Mouse (Mus musculus): ENCODE measurements around the gene Igsf21. TPM values are rescaled to one million over a fixed set of nuclear protein-coding genes. Genes with fewer than 3 reads are reported as not detected.

Gene Igsf21
- polyA plus RNA-seq, 1 experiment from 2014 or later: 0.44 TPM

DNA sequence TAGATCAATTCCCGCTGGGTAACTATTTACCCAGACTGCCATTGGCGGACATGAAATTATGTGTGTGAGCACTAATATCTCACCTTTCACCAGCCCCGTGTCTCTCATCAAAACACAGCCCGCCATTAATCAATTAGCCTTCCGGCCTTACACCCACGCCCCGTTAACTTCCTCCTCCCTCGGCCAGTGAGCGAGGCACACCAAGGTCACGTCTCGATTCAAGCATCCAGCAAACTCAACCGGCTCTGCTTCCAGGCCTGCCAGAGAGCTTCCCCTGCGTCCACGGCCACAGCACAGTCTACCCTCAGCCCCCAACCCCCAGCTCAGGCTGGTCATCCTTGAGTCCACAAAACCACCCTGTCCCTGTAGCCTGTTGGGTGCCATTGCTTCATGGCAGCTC lies 32.2 kb downstream of the Igsf21 start:
- H3K9ac ChIP-seq (ENCODE audit: low read depth, low read length): no peak overlapping the region
- no peaks in the 10 kb centered on the region for H3K36me3 ChIP-seq (ENCODE audit: control insufficient read depth, insufficient read depth, low read length)
- WGBS: 48% methylated on average over 14 of the region's 14 CpGs
- H3K4me3 ChIP-seq (ENCODE audit: low read depth, low read length): no peak overlapping the region
- no peaks in the 10 kb centered on the region for H3K9me3 ChIP-seq (ENCODE audit: control insufficient read depth, low read length)
- no peaks in the 10 kb centered on the region for H3K4me1 ChIP-seq (replicated peaks; ENCODE audit: control insufficient read depth, insufficient read depth, low read length)
- ATAC-seq (replicated peaks; ENCODE audit: low FRiP score): no peak
- no peak overlapping the region for H3K4me2 ChIP-seq
- no peak for DNase-seq (ENCODE audit: low spot score)
- 0 out of 2 replicates have a peak, but pooled peaks cover 3% of the 10 kb centered on the region for H3K27me3 ChIP-seq (replicated peaks; ENCODE audit: control insufficient read depth, insufficient read depth, low read length)
- H3K27ac ChIP-seq (ENCODE audit: low read depth, low read length): no peak overlapping the region

DNA sequence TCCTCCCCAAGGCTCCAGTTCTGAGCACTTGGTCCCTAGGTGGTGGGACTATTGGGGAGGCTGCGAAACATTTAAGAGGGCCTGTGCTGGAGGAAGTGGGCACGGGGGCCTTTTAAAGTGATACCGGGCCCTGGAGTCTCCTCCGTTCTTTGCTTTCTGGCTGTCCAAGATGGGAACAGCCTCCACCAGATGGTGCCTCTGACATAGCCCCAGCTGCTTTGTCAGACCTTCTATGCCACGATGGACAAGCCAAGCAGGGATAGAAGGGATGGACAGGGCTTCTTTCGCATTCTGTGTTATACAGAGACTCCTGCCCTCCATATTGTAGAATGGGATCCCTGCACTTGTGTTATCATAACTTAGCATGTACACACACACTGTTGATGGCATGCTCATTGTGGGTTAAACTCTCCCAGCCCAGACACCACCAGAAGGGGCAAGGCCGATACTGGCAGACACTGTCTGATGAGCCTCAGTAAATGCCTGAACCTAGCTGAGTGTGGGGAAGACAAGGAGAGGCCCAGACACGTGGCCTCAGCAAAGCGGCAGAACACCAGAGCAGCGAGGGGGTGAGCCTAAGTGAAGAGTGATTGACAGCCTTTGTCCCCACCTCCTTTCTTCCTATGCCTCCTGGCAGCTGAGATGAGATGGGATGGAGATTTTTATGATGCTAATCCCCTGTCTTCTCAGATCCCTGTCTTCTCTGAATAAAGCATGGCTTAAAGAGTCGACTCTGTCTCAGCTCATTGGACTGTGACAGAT lies 36.3 kb downstream of the Igsf21 start:
- H3K4me1 ChIP-seq (replicated peaks; ENCODE audit: control insufficient read depth, insufficient read depth, low read length): no peaks in the 10 kb centered on the region
- H3K4me3 ChIP-seq (ENCODE audit: low read depth, low read length): no peak overlapping the region
- no peaks in the 10 kb centered on the region for H3K9me3 ChIP-seq (ENCODE audit: control insufficient read depth, low read length)
- 72% methylated on average over 11 of the region's 11 CpGs for WGBS
- H3K9ac ChIP-seq (ENCODE audit: low read depth, low read length): no peak overlapping the region
- no peak overlapping the region for H3K4me2 ChIP-seq
- no peaks in the 10 kb centered on the region for H3K36me3 ChIP-seq (ENCODE audit: control insufficient read depth, insufficient read depth, low read length)
- DNase-seq (ENCODE audit: low spot score): no peak
- ATAC-seq (replicated peaks; ENCODE audit: low FRiP score): no peak
- H3K27ac ChIP-seq (ENCODE audit: low read depth, low read length): no peak overlapping the region
- H3K27me3 ChIP-seq (replicated peaks; ENCODE audit: control insufficient read depth, insufficient read depth, low read length): 0 out of 2 replicates have a peak, but pooled peaks cover 3% of the 10 kb centered on the region

DNA sequence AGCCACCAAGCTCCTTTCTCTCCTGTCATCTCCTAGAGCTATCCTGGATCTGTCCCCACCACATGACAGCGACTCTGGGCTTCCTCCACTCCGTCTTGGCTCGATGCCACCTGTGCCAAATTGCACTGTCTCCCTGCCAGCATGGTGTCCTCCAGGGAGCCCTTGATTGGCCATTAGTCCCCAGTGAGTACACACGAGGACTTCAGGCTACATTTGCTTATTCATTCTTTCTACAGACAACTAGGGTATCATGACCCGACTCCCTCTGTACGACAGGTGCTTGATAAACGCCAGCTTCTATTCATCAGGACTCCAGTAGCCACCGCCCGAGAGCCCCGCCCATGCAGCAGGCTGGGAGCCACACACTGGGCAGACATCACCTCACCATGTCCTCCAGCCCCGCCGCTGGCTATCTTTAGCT lies 40.8 kb downstream of the Igsf21 start:
- Histone ChIP-seq H3K36me3 (ENCODE audit: control insufficient read depth, insufficient read depth, low read length) (no peaks in the 10 kb centered on the region), H3K4me3 (ENCODE audit: low read depth, low read length) (no peak overlapping the region), H3K4me2 (no peak overlapping the region), H3K9ac (ENCODE audit: low read depth, low read length) (no peak overlapping the region), H3K27ac (ENCODE audit: low read depth, low read length) (no peak overlapping the region), H3K4me1 (replicated peaks; ENCODE audit: control insufficient read depth, insufficient read depth, low read length) (no peaks in the 10 kb centered on the region), H3K9me3 (ENCODE audit: control insufficient read depth, low read length) (no peaks in the 10 kb centered on the region), H3K27me3 (replicated peaks; ENCODE audit: control insufficient read depth, insufficient read depth, low read length) (no peaks in the 10 kb centered on the region; the same call in 1 of the 2 replicates)
- 61% methylated on average over 12 of the region's 12 CpGs for WGBS
- DNase-seq (ENCODE audit: low spot score): no peak
- no peak for ATAC-seq (replicated peaks; ENCODE audit: low FRiP score)

DNA sequence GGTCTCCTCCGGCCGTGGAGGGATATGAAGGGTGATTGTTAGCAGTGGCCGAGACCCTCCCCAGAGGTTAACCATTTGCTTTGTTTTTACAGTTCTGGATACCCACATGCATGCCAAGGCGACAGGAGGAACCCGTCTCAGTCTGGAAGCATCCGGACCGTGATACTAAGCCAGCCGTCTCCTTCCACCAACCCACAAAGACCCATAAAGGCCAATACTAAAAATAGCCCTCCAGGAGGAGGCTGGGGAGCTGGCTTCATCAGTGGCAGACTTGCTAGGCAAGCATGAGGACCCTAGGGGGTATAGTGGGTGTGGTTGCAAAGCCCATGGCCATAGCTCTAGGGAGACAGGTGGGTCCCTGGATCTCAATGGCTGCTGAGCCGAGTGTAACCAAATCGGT lies 41.8 kb downstream of the Igsf21 start:
- H3K4me2 ChIP-seq: no peak overlapping the region
- H3K36me3 ChIP-seq (ENCODE audit: control insufficient read depth, insufficient read depth, low read length): no peaks in the 10 kb centered on the region
- H3K4me3 ChIP-seq (ENCODE audit: low read depth, low read length): no peak overlapping the region
- ATAC-seq (replicated peaks; ENCODE audit: low FRiP score) (no peak), DNase-seq (ENCODE audit: low spot score) (no peak)
- 84% methylated on average over 10 of the region's 10 CpGs for WGBS
- H3K9ac ChIP-seq (ENCODE audit: low read depth, low read length): no peak overlapping the region
- H3K4me1 ChIP-seq (replicated peaks; ENCODE audit: control insufficient read depth, insufficient read depth, low read length): no peaks in the 10 kb centered on the region
- no peak overlapping the region for H3K27ac ChIP-seq (ENCODE audit: low read depth, low read length)
- H3K9me3 ChIP-seq (ENCODE audit: control insufficient read depth, low read length): no peaks in the 10 kb centered on the region
- H3K27me3 ChIP-seq (replicated peaks; ENCODE audit: control insufficient read depth, insufficient read depth, low read length): no peaks in the 10 kb centered on the region; the same call in 1 of the 2 replicates

DNA sequence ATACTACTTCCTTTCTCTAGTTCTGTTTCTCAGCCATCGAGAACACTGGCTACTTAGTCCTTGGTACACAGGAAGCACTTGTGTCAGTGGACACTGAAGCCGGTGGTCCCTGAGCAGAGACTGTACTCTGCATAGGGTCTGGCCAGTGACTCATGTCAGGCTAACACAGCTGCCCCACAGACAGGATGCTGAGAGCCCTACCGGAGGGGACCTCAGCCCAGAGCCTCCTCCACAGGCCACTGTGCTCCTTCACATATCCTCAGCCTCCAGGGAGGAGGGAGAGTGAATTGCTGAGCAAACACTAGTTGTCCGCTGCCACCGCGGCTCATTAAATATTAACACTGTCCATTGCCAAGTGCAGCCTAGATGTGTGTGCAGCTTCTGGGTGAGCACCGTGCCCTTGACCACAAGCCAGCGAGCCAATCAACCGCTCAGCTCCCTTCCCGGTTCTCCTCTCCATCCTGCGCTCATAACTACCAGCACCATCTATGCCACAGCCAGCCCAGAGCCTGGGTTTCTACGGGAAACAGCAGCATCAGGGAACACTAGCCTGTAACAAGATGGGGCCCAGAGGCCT lies 42.8 kb downstream of the Igsf21 start:
- ATAC-seq (replicated peaks; ENCODE audit: low FRiP score) (no peak), DNase-seq (ENCODE audit: low spot score) (no peak)
- H3K4me1 ChIP-seq (replicated peaks; ENCODE audit: control insufficient read depth, insufficient read depth, low read length): no peaks in the 10 kb centered on the region
- no peaks in the 10 kb centered on the region; the same call in 1 of the 2 replicates for H3K27me3 ChIP-seq (replicated peaks; ENCODE audit: control insufficient read depth, insufficient read depth, low read length)
- 84% methylated on average over 12 of the region's 12 CpGs for WGBS
- no peaks in the 10 kb centered on the region for H3K36me3 ChIP-seq (ENCODE audit: control insufficient read depth, insufficient read depth, low read length)
- H3K4me3 ChIP-seq (ENCODE audit: low read depth, low read length): no peak overlapping the region
- H3K9ac ChIP-seq (ENCODE audit: low read depth, low read length): no peak overlapping the region
- H3K9me3 ChIP-seq (ENCODE audit: control insufficient read depth, low read length): no peaks in the 10 kb centered on the region
- H3K27ac ChIP-seq (ENCODE audit: low read depth, low read length): no peak overlapping the region
- H3K4me2 ChIP-seq: no peak overlapping the region

DNA sequence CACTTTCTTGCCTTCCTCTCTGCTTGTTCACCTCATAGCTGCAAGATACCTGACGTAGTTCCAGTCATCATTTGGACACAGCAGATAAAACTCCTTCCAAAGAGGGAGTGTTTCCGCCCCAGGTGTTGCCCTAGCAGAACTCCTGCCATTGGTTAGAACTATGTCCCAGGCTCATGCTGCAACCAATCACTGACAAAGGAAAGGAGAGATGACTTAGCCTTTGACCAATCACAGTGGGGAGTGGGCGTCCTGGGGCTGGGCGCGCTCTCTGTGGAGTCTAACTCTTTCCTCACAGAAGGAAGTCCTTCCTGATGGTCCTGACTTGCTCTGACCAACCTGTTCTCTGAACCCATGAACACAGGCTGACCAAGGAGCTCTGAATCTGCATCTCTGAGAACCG lies 44.4 kb downstream of the Igsf21 start:
- Histone ChIP-seq H3K9ac (ENCODE audit: low read depth, low read length) (no peak overlapping the region), H3K4me3 (ENCODE audit: low read depth, low read length) (no peak overlapping the region), H3K4me2 (no peak overlapping the region), H3K27me3 (replicated peaks; ENCODE audit: control insufficient read depth, insufficient read depth, low read length) (no peaks in the 10 kb centered on the region; the same call in 1 of the 2 replicates), H3K4me1 (replicated peaks; ENCODE audit: control insufficient read depth, insufficient read depth, low read length) (no peaks in the 10 kb centered on the region), H3K36me3 (ENCODE audit: control insufficient read depth, insufficient read depth, low read length) (no peaks in the 10 kb centered on the region), H3K27ac (ENCODE audit: low read depth, low read length) (no peak overlapping the region), H3K9me3 (ENCODE audit: control insufficient read depth, low read length) (no peaks in the 10 kb centered on the region)
- ATAC-seq (replicated peaks; ENCODE audit: low FRiP score) (no peak), DNase-seq (ENCODE audit: low spot score) (no peak)
- WGBS: 45% methylated on average over 6 of the region's 6 CpGs

DNA sequence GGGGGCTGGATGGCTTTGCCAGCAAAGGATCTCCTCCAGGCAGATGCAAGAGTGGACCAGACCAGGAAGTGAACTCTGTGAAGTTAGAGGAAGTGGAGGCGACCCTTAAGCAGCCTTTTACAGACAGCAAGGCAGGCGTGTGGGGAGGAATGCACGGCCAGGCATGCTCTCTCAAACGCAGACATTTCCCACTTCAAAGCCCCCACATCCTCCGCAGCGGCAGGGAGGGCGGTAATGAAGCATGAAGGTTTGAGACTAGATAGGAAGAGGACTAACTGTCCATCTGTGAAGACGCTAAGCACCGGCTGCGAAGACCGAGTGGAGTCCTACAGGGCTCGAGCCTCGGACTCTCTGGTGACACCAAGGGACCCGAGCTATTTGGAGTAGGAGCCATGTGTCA lies 46.3 kb downstream of the Igsf21 start:
- H3K4me1 ChIP-seq (replicated peaks; ENCODE audit: control insufficient read depth, insufficient read depth, low read length): no peaks in the 10 kb centered on the region
- H3K27ac ChIP-seq (ENCODE audit: low read depth, low read length): no peak overlapping the region
- no peaks in the 10 kb centered on the region; the same call in 1 of the 2 replicates for H3K27me3 ChIP-seq (replicated peaks; ENCODE audit: control insufficient read depth, insufficient read depth, low read length)
- DNase-seq (ENCODE audit: low spot score) (no peak), ATAC-seq (replicated peaks; ENCODE audit: low FRiP score) (no peak)
- WGBS: 56% methylated on average over 14 of the region's 14 CpGs
- H3K9me3 ChIP-seq (ENCODE audit: control insufficient read depth, low read length): no peaks in the 10 kb centered on the region
- H3K9ac ChIP-seq (ENCODE audit: low read depth, low read length): no peak overlapping the region
- H3K36me3 ChIP-seq (ENCODE audit: control insufficient read depth, insufficient read depth, low read length): no peaks in the 10 kb centered on the region
- H3K4me3 ChIP-seq (ENCODE audit: low read depth, low read length): no peak overlapping the region
- no peak overlapping the region for H3K4me2 ChIP-seq

DNA sequence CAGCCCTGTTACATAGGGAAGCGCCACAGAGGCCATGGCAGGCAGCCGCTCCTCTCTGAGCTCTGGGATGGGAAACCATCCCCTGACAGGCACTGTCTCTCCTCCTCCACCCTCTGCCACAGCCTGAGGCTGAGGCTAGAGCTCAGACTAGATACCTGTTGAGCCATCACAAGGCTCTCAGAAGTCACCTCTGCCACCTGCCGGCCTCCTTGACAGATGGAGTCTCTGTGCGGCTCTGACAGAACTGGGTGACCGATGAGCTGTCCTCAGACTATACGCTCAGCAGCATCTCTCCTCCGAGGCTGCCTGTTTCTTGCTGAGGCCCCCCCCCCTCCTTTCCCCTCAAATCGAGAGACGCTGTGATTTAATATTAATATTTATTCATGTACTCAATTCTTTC lies 49.9 kb downstream of the Igsf21 start:
- Histone ChIP-seq H3K36me3 (ENCODE audit: control insufficient read depth, insufficient read depth, low read length) (no peaks in the 10 kb centered on the region), H3K4me3 (ENCODE audit: low read depth, low read length) (no peak overlapping the region), H3K27me3 (replicated peaks; ENCODE audit: control insufficient read depth, insufficient read depth, low read length) (no peaks in the 10 kb centered on the region), H3K27ac (ENCODE audit: low read depth, low read length) (no peak overlapping the region), H3K4me2 (no peak overlapping the region), H3K9me3 (ENCODE audit: control insufficient read depth, low read length) (no peaks in the 10 kb centered on the region), H3K9ac (ENCODE audit: low read depth, low read length) (no peak overlapping the region), H3K4me1 (replicated peaks; ENCODE audit: control insufficient read depth, insufficient read depth, low read length) (no peaks in the 10 kb centered on the region)
- no peak for ATAC-seq (replicated peaks; ENCODE audit: low FRiP score)
- no peak for DNase-seq (ENCODE audit: low spot score)
- WGBS: 71% methylated on average over 9 of the region's 9 CpGs
